Mouse (Mus musculus): ENCODE measurements around the gene Clmn.
"Not testable (repeated sequence)": the region's sequence is repeated elsewhere in the genome, so short reads cannot be mapped to it uniquely, and the experiment has no call there.

The Clmn gene

GRCm38 (mm10) chr12:104751814-104752765 is 112.8 kb downstream of the Clmn start, which contains the start of gene Dicer1:
Gene Dicer1 (minus strand): TSS chr12:104751952.
- DNase-seq (ENCODE audit: low spot score), result peak; percentile 89

- DNase-seq (ENCODE audit: low spot score), result peak; percentile 3
Measured at GRCm38 (mm10) chr12:104751331-104751813, 113.5 kb downstream of the Clmn start.

- DNase-seq (ENCODE audit: low spot score), result no peak
Measured at GRCm38 (mm10) chr12:104748946-104749345, 115.9 kb downstream of the Clmn start.

GRCm38 (mm10) chr12:104747252-104747651 is 117.6 kb downstream of the Clmn start:
- no peak for DNase-seq (ENCODE audit: low spot score)

GRCm38 (mm10) chr12:104746601-104747000 is 118.3 kb downstream of the Clmn start:
- no peak for DNase-seq (ENCODE audit: low spot score)

GRCm38 (mm10) chr12:104743687-104744086 is 121.2 kb downstream of the Clmn start:
- no peak for DNase-seq (ENCODE audit: low spot score)

GRCm38 (mm10) chr12:104742247-104742646 is 122.6 kb downstream of the Clmn start:
- no peak for DNase-seq (ENCODE audit: low spot score)

- DNase-seq (ENCODE audit: low spot score), result no peak
Measured at GRCm38 (mm10) chr12:104740841-104741787, 123.8 kb downstream of the Clmn start.

- DNase-seq (ENCODE audit: low spot score), result no peak
Measured at GRCm38 (mm10) chr12:104738931-104739330, 125.9 kb downstream of the Clmn start.

GRCm38 (mm10) chr12:104738446-104738845 is 126.4 kb downstream of the Clmn start:
- DNase-seq (ENCODE audit: low spot score), result no peak

- no peak for DNase-seq (ENCODE audit: low spot score)
Measured at GRCm38 (mm10) chr12:104737666-104738065, 127.2 kb downstream of the Clmn start.

DNA sequence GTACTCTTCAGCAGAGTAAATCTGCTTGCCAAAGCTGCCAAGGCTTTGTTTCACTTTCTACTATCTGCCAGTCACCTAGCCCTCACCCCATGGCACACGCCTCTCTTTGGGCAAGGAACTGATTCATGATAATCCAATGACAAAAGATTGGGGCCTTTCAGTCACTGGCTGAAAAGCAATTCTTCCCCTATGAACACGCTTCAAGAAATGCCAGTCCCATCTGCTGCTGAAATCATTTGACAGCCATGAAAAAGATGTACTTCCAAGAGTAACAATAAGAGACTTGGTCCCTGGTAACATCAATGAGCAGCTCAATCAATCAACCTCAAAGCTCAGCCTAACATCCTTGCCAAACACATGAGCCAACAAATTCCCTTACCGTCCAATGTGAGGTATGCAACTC is 128.9 kb downstream of the Clmn start:
- no peak for DNase-seq (ENCODE audit: low spot score)

GRCm38 (mm10) chr12:104733165-104733564 is 131.7 kb downstream of the Clmn start:
- DNase-seq (ENCODE audit: low spot score), result no peak

DNA sequence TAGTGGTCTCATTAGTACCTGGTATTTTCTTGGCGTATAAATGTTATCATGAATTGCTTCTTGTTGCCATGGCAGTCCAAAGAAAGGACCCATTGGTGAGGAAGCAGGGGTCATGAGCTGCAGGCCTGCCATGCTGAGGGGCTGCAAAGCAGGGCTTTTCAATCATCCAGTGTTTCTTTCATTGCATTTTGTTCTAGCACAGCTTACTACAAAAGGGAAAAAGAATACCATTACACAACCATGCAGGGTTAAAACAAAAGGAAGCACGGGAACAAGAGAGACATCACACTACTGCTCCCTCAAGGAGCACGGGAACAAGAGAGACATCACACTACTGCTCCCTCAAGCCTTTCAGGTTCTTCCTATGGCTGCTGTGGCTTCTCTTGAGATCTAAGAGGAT is 133.1 kb downstream of the Clmn start:
- no peak for DNase-seq (ENCODE audit: low spot score)

- DNase-seq (ENCODE audit: low spot score), result not testable (repeated sequence)
Measured at GRCm38 (mm10) chr12:104726436-104726835, 138.4 kb downstream of the Clmn start.

DNA sequence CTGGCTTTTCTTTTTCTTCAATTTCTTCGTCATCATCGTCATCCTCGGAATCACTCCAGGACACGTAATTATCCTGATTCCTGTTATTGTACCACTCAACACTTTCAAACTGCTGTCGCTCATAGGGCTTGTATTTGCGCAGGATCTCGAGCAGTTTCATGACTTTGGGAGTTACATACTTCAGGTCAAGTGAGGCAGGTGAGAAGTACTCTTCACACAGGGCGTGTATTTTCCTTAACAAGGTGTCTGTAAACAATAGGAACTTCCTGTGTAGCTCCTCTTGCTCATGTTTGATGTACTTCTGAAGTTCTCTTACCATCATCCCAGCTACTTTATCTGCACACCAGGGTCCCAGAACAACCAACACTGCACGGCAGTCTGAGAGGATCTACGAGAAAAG is 142.8 kb downstream of the Clmn start:
- DNase-seq (ENCODE audit: low spot score), result no peak

DNA sequence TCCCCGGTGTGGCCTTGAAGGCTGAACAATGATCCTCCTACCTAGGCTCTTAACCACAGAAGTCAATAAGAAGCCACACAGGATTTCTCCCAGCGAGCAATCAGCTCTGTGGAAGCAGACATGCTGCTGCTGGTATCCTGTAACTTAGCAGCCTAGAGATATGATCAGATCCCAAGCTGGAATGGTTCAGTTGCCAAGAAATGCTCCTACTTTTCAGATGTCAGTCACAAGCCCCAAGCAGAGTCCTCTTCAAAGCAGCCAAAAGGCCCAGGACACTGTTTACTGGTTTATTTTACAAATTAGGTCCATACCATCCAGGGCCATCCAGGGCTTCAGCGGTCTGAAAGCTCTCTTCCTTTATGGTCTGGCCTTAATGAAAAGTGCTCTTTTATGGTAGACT is 143.9 kb downstream of the Clmn start:
- no peak for DNase-seq (ENCODE audit: low spot score)

DNA sequence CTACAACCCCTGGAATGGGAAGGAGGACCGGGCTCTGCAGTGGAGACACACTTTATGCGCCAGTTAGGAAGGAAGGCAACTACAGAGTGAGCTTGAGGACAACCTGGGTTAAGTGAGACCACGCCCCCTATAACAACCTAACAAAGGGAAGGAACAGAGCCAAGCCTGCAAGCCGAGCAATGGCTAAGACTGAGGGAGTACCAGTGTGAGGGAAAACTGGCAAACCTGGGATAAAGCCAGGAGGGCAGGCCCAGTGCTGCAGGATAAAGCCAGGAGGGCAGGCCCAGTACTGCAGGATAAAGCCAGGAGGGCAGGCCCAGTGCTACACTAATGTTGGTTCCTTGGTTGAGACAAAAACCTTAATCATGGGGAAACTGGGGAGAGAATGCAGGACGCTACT is 145.9 kb downstream of the Clmn start:
- no peak for DNase-seq (ENCODE audit: low spot score)

DNA sequence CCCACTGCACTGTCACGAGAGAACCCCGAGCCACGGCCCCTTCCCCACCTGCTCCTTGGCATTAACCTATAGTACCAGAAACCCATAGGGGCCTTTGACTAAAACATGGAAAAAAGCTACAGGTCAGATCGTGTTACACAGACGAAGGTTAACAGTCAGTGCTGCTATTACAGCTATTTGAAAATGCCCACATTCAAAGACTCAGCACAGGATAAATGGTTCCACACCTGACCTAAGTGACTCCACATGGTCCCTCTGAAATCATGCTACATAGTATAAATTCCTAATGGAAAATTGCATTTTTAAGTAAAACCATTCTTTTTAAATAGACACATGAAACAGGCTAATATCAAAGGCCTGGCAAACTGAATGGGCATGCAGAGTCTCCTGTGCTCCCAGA is 148.5 kb downstream of the Clmn start:
- no peak for DNase-seq (ENCODE audit: low spot score)

DNA sequence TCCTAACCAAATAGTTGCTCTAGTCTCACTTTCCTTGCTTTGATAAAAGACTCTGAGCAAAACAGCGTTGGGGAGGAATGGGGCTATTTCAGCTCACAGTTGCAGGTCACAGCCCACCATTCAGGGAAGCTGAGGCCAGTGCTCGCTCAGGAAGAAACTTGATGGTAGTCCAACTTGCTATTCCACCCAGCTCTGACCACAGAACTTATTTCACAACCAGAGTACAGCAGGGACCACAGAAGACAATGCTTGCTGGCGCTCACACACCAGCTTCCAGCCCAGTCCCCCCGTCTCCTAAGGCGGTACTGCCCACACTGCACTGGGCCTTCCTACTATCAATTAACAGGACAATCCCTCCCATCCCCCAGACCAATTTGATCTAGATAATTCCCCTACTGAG is 149.4 kb downstream of the Clmn start:
- no peak for DNase-seq (ENCODE audit: low spot score)
